Mouse (Mus musculus): ENCODE measurements around the gene Itpa. TPM values are rescaled to one million over a fixed set of nuclear protein-coding genes. Genes with fewer than 3 reads are reported as not detected.
"Not testable (repeated sequence)": the region's sequence is repeated elsewhere in the genome, so short reads cannot be mapped to it uniquely, and the experiment has no call there.

Gene Itpa
- polyA plus RNA-seq, 1 experiment from 2014 or later = 152 TPM

- Histone ChIP-seq H3K27ac (no peak overlapping the region), H3K4me3 (no peak overlapping the region), H3K4me1 (peaks cover 38% of the 10 kb centered on the region), H3K4me2 (no peak overlapping the region), H3K36me3 (ENCODE audit: poor library complexity, severe bottlenecking) (peaks cover 15% of the 10 kb centered on the region; the same call in 1 of the 2 replicates), H3K9me3 (replicated peaks) (no peaks in the 10 kb centered on the region), H3K27me3 (peaks cover 55% of the 10 kb centered on the region), H3K9ac (no peak overlapping the region)
- no peak for ATAC-seq
- WGBS = 30% methylated on average over 16 of the region's 16 CpGs
Observed at GRCm38 (mm10) chr2:130638101-130638611, 29.3 kb upstream of the Itpa start.

DNA sequence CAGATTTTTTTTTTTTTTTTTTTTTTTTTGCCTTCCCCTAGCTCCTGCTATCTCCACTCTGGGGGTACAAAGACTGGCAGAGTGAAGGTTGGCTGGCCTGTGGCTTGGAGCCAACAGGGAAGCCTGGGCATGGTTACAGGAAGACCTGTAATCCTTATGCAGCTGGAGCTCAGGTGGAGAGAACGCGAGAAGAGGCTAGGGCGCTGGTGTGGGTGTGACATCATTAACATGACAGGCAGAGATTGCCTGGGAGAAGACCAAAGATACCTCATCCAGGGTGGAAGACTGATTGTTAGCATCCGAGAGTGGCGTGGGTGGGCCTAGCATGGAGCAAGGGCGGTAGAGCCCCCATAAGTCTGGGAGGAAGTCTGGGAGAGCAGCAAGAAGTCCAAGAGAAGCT, 28.1 kb upstream of the Itpa start:
- Histone ChIP-seq H3K4me1 (peaks cover 32% of the 10 kb centered on the region), H3K4me3 (no peak overlapping the region), H3K9ac (no peak overlapping the region), H3K4me2 (no peak overlapping the region), H3K9me3 (replicated peaks) (no peaks in the 10 kb centered on the region), H3K27ac (no peak overlapping the region), H3K27me3 (peaks cover 47% of the 10 kb centered on the region), H3K36me3 (ENCODE audit: poor library complexity, severe bottlenecking) (peaks cover 15% of the 10 kb centered on the region; the same call in 1 of the 2 replicates)
- 84% methylated on average over 6 of the region's 6 CpGs for WGBS
- no peak for ATAC-seq

DNA sequence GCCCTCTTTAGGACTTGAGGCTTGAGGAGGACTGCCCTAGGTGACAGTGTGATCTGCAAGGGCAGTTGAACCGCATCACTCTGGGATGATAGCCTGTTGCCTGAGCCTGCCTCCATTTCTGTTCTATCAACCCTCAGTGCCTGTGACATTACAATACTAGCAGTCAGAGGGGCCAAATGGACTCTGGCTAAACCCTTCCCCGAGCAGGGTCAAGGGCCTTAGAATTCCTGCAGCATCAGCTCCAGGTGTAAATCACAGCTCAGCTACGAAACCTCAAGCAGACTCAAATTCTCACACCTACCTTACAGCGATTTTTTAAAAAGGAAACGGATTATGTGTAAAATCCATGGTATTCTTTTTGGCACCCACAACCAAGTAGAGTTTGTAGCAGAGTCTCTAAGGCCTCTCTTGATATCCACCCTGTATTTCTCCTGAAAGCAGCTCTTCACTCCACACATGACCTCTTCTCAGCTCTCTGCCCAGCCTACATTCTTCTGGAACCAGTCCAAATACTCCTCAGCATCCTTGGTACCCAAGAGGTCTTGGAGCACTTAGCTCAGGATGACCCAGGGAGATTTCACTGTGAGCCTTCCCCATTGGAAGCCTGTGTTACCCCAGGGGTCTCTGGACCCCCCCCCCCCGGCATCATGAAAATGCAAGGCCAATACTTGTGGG, 25.9 kb upstream of the Itpa start:
- Histone ChIP-seq H3K27me3 (peaks cover 25% of the 10 kb centered on the region), H3K9ac (peak overlapping the region; percentile 81; the same call in 1 of the 2 replicates)

GRCm38 (mm10) chr2:130642197-130642660, 25.2 kb upstream of the Itpa start:
- Histone ChIP-seq H3K4me1 (peaks cover 11% of the 10 kb centered on the region), H3K4me2 (peak overlapping the region; percentile 92), H3K4me3 (peak overlapping the region; percentile 68), H3K9ac (peak overlapping the region; percentile 81), H3K27ac (no peak overlapping the region), H3K9me3 (replicated peaks) (no peaks in the 10 kb centered on the region), H3K36me3 (ENCODE audit: poor library complexity, severe bottlenecking) (no peaks in the 10 kb centered on the region; the same call in 1 of the 2 replicates), H3K27me3 (peaks cover 17% of the 10 kb centered on the region)
- ATAC-seq = peak; percentile 85
- WGBS = 0% methylated on average over 13 of the region's 27 CpGs

More for the DNA sequence above, 25.9 kb upstream of the Itpa start:
- H3K4me2 ChIP-seq = peak overlapping the region; percentile 92
- H3K36me3 ChIP-seq (ENCODE audit: poor library complexity, severe bottlenecking) = peaks cover 5% of the 10 kb centered on the region; the same call in 1 of the 2 replicates
- no peaks in the 10 kb centered on the region for H3K9me3 ChIP-seq (replicated peaks)
- peak overlapping the region; percentile 68 for H3K4me3 ChIP-seq
- peaks cover 11% of the 10 kb centered on the region for H3K4me1 ChIP-seq
- 78% methylated on average over 6 of the region's 6 CpGs for WGBS
- H3K27ac ChIP-seq = no peak overlapping the region
- ATAC-seq = no peak

DNA sequence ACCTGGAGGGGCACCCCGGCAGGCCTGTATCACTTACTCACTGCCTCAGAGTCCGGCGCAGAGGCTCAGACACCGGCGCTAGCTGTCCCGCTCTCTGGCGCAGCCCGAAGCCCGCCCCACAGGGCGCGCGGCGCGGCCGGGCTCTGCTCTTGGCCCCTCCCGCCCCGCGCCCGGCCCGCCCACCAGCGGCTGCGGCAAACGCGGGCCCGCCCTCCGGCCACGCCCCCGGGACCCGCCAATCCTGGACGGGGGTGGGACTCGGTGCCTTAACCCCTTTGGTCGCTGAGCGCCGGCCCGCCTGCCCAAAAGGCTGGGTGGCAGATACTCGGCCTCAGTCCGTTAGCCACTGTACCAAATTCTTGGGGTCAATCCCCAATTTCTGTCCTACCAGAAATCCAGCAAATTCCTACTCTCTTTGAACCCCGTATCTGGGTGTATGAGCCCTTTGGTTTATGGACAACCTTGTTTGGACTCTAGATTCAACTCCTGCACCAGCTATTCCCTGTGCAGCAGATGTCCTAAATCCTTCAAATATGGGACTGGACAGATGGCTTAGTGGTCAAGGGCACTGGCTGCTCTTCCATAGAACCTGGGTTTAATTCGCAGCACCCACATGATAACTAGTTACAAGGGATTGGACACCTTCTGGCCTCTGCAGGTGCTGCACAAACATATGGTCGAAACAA, 24.6 kb upstream of the Itpa start, which contains the start of gene Lzts3:
TSS of gene Lzts3 (minus strand) at position 120 of the 686 bp plus-strand sequence.
- 3% methylated on average over 39 of the region's 40 CpGs for WGBS
- peak; percentile 96 for ATAC-seq
- no peaks in the 10 kb centered on the region; the same call in 1 of the 2 replicates for H3K36me3 ChIP-seq (ENCODE audit: poor library complexity, severe bottlenecking)
- H3K4me1 ChIP-seq = peaks cover 11% of the 10 kb centered on the region
- no peak within 1 kb of the TSS for H3K27ac ChIP-seq
- peaks cover 11% of the 10 kb centered on the region for H3K27me3 ChIP-seq
- peak within 1 kb of the TSS; percentile 68 for H3K4me3 ChIP-seq
- H3K9ac ChIP-seq = peak within 1 kb of the TSS; percentile 81
- H3K9me3 ChIP-seq (replicated peaks) = no peaks in the 10 kb centered on the region
- H3K4me2 ChIP-seq = peak within 1 kb of the TSS; percentile 92

GRCm38 (mm10) chr2:130645198-130645597, 22.2 kb upstream of the Itpa start:
- Histone ChIP-seq H3K4me2 (no peak overlapping the region), H3K9me3 (replicated peaks) (no peaks in the 10 kb centered on the region), H3K4me1 (peaks cover 11% of the 10 kb centered on the region), H3K4me3 (no peak overlapping the region), H3K27ac (no peak overlapping the region), H3K9ac (no peak overlapping the region), H3K36me3 (ENCODE audit: poor library complexity, severe bottlenecking) (peaks cover 5% of the 10 kb centered on the region), H3K27me3 (no peaks in the 10 kb centered on the region)
- ATAC-seq = no peak
- WGBS = 82% methylated on average over 4 of the region's 4 CpGs

GRCm38 (mm10) chr2:130649028-130649427, 18.4 kb upstream of the Itpa start:
- 80% methylated on average over 6 of the region's 6 CpGs for WGBS
- H3K4me1 ChIP-seq; H3K9ac ChIP-seq; ATAC-seq; H3K9me3 ChIP-seq (replicated peaks); H3K27ac ChIP-seq; H3K27me3 ChIP-seq; H3K4me3 ChIP-seq; H3K4me2 ChIP-seq: not testable (repeated sequence)
- H3K36me3 ChIP-seq (ENCODE audit: poor library complexity, severe bottlenecking) = peaks cover 38% of the 10 kb centered on the region

GRCm38 (mm10) chr2:130653303-130653702, 14.1 kb upstream of the Itpa start:
- no peak overlapping the region for H3K27ac ChIP-seq
- no peak overlapping the region for H3K4me2 ChIP-seq
- 88% methylated on average over 2 of the region's 2 CpGs for WGBS
- H3K27me3 ChIP-seq = no peaks in the 10 kb centered on the region
- no peaks in the 10 kb centered on the region for H3K4me1 ChIP-seq
- peaks cover 79% of the 10 kb centered on the region for H3K36me3 ChIP-seq (ENCODE audit: poor library complexity, severe bottlenecking)
- no peak for ATAC-seq
- H3K4me3 ChIP-seq = no peak overlapping the region
- H3K9ac ChIP-seq = no peak overlapping the region
- no peaks in the 10 kb centered on the region for H3K9me3 ChIP-seq (replicated peaks)

DNA sequence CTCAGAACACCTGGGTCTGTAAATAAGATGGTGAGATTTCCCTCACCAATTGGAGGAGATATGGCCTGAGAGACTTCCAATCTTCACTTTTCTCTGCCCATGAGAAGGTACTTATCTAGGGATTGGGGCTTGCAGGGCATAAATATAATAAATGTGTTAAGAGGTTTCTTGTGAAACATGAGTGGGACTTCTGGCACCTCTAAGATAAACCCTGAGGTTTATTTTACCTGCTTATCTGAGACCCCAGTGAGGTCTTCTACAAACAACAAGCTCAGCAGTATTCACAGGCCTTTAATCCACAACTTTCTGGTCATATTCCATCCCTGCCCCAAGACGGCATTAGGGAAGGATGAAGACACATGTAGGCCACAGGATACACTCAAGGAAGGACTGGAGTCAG, 13.7 kb upstream of the Itpa start:
- H3K4me3 ChIP-seq = no peak overlapping the region
- H3K9ac ChIP-seq = no peak overlapping the region
- no peaks in the 10 kb centered on the region for H3K27me3 ChIP-seq
- no peak for ATAC-seq
- WGBS = 95% methylated on average over 1 of the region's 1 CpGs
- H3K4me1 ChIP-seq = no peaks in the 10 kb centered on the region
- H3K9me3 ChIP-seq (replicated peaks) = no peaks in the 10 kb centered on the region
- H3K27ac ChIP-seq = no peak overlapping the region
- H3K36me3 ChIP-seq (ENCODE audit: poor library complexity, severe bottlenecking) = peaks cover 83% of the 10 kb centered on the region
- no peak overlapping the region for H3K4me2 ChIP-seq

DNA sequence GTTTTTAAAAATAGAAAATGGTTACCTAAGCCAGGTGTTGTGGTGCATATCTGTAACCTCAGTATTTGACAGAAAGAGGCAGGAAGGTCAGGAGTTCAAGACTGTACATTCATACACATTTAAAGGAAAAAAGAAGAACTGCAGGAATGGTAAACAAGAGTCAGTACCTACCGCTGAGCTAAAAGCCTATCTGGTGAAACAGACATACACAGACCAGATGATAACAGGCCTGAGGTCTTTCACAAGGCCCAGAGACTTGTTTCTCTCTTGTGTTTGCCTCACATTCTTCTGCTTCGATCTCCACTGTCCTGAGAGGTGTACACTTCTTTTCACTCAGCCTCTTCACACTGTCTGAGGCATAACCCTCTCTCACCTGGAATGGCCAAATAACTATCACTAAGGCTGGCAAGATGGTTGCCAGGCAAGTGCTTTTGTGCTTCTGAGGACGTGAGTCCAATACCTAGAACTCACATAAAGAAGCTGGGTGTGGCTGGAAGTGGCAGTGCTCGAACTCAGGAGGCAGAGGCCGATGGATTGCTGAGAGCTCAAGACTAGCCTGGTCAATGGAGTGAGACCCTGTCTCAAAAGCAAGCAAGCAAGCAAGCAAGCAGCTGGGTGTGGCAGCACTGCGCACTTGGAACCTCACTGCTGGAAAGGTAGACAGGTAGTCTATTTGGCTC, 11.6 kb upstream of the Itpa start:
- no peaks in the 10 kb centered on the region for H3K27me3 ChIP-seq
- H3K4me2 ChIP-seq = no peak overlapping the region
- H3K9ac ChIP-seq = no peak overlapping the region
- H3K4me3 ChIP-seq = no peak overlapping the region
- H3K4me1 ChIP-seq = no peaks in the 10 kb centered on the region
- H3K9me3 ChIP-seq (replicated peaks) = no peaks in the 10 kb centered on the region
- peaks cover 91% of the 10 kb centered on the region for H3K36me3 ChIP-seq (ENCODE audit: poor library complexity, severe bottlenecking)
- 92% methylated on average over 6 of the region's 6 CpGs for WGBS
- H3K27ac ChIP-seq = no peak overlapping the region
- no peak for ATAC-seq

- Histone ChIP-seq H3K4me3 (no peak overlapping the region), H3K9me3 (replicated peaks) (no peaks in the 10 kb centered on the region), H3K36me3 (ENCODE audit: poor library complexity, severe bottlenecking) (peaks cover 92% of the 10 kb centered on the region), H3K4me2 (no peak overlapping the region), H3K9ac (no peak overlapping the region), H3K27ac (no peak overlapping the region), H3K4me1 (no peaks in the 10 kb centered on the region), H3K27me3 (no peaks in the 10 kb centered on the region)
- WGBS = 94% methylated on average over 9 of the region's 9 CpGs
- ATAC-seq = no peak
Observed at GRCm38 (mm10) chr2:130656536-130656935, 10.9 kb upstream of the Itpa start.

DNA sequence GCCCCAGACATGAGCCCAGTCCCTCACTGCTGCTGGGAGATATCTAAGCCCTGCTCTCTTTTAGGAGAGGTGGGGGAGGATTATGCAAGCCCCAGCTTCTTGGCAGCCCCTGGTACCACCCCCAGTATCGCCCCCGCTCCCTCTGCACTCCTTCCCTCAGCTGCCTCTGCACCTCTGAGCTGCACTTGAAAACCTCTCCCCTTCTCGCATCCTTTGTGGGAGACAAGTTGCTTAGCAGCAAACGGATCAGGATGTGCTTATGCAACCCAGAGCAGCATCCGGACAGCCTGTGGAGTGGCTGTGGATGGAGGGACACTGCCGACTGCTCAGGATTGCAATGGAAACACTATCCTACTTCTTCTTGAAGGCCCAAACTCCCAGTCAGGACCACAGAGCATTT, 9.9 kb upstream of the Itpa start:
- no peak overlapping the region for H3K9ac ChIP-seq
- H3K9me3 ChIP-seq (replicated peaks) = no peaks in the 10 kb centered on the region
- H3K4me1 ChIP-seq = peaks cover 6% of the 10 kb centered on the region; the same call in 1 of the 2 replicates
- H3K4me2 ChIP-seq = no peak overlapping the region
- ATAC-seq = no peak
- no peak overlapping the region for H3K27ac ChIP-seq
- H3K36me3 ChIP-seq (ENCODE audit: poor library complexity, severe bottlenecking) = peaks cover 94% of the 10 kb centered on the region
- H3K27me3 ChIP-seq = no peaks in the 10 kb centered on the region
- no peak overlapping the region for H3K4me3 ChIP-seq
- 88% methylated on average over 6 of the region's 6 CpGs for WGBS

Data from forebrain, embryonic 13.5 days (tissue).